Mouse (Mus musculus): Measurements from ENCODE around the gene Ube2c. TPM values are rescaled to one million over a fixed set of nuclear protein-coding genes. Genes with fewer than 3 reads are reported as not detected.

The Ube2c gene
- total and polyA plus RNA-seq, 3 experiments = 177 to 365 (median 257) TPM

DNA sequence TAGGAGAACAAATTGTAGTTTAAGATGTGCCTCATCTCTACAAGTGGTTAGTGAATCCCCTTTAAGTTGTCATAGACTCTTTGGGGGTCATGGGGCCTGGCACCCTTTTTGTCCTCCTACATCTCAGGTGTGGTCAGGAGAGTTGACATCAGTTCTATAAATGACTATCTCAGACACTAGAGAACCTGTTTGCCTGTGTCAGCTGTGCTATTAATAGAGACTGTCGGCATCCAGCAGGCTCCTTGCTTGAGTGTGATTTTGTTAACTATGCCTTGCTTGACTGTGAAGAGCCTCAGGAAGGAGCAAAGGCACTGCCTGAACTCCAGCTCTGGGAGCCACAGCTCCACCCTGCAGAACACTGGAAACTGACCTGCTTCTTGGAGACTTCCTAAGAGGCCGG lies 14.9 kb upstream of the Ube2c start:
- no peak for DNase-seq (ENCODE audit: low read depth, low spot score)
- H3K4me3 ChIP-seq (ENCODE audit: control insufficient read depth in 1 of 2, insufficient read depth in 1 of 2, low read depth in 2 of 2, low read length in 2 of 2) = no peak overlapping the region
- peaks cover under 1 to 30% of the 10 kb centered on the region in 2 experiments; a peak in 3 of 4 replicates for H3K36me3 ChIP-seq (ENCODE audit: control insufficient read depth in 1 of 2, insufficient read depth in 2 of 2, low read length in 2 of 2)
- no peaks in the 10 kb centered on the region for H3K4me1 ChIP-seq (ENCODE audit: control insufficient read depth in 1 of 2, insufficient read depth in 2 of 2, low read length in 2 of 2)
- H3K9me3 ChIP-seq (replicated peaks; ENCODE audit: insufficient read depth, low read length) = no peaks in the 10 kb centered on the region
- no peaks in the 10 kb centered on the region for H3K27me3 ChIP-seq (ENCODE audit: control insufficient read depth in 1 of 2, insufficient read depth in 2 of 2, low read length in 2 of 2)
- no peaks in the 10 kb centered on the region for H3K79me2 ChIP-seq (ENCODE audit: control insufficient read depth, insufficient read depth, low read length, poor library complexity)
- H3K9ac ChIP-seq (ENCODE audit: control insufficient read depth, low read depth, low read length, poor library complexity, severe bottlenecking) = no peak overlapping the region
- TF ChIP-seq ZNF384 (IDR thresholded peaks at IDR 0.05; ENCODE audit: low read depth, low read length) (no peak), CTCF (IDR thresholded peaks at IDR 0.05 in 2 of 3, conservative IDR thresholded peaks at IDR 0.05 in 1 of 3; ENCODE audit: control insufficient read depth in 1 of 3, insufficient read depth in 1 of 3, low read depth in 2 of 3, low read length in 3 of 3, poor library complexity in 1 of 3, severe bottlenecking in 1 of 3) (no peak), TBP (IDR thresholded peaks at IDR 0.05; ENCODE audit: low read depth, low read length) (no peak), RCOR1 (IDR thresholded peaks at IDR 0.05; ENCODE audit: low read depth, low read length) (no peak), SIN3A (IDR thresholded peaks at IDR 0.05; ENCODE audit: low read length) (no peak), USF1 (IDR thresholded peaks at IDR 0.05; ENCODE audit: low read depth, low read length) (no peak), ZKSCAN1 (IDR thresholded peaks at IDR 0.05; ENCODE audit: low read depth, low read length) (no peak), ETS1 (IDR thresholded peaks at IDR 0.05; ENCODE audit: low read depth, low read length) (no peak), SMC3 (IDR thresholded peaks at IDR 0.05; ENCODE audit: low read depth, low read length) (no peak), RAD21 (IDR thresholded peaks at IDR 0.05; ENCODE audit: low read depth, low read length) (no peak)
- no peak overlapping the region for H3K27ac ChIP-seq (ENCODE audit: control insufficient read depth, low read depth, low read length)

DNA sequence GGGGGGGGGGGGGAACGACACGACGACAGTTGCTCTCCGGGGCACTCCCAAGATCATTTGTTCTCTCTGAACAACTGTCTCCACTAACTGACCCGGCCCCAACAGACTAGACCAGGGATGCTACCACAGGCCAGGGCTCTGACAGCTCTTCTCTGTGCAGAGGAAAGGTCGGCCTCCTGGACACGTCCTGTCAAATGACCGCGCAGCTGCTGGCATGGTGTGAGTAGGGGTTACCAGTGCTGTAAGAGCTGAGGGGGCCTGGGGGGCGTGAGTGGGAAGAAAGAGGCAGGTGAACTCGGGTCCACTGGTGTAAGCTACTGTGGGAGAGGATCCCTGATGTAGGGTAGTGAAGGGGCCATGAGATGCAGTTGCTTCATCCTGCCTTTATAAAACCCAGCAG lies 11.9 kb upstream of the Ube2c start:
- Histone ChIP-seq H3K9ac (ENCODE audit: control insufficient read depth, low read depth, low read length, poor library complexity, severe bottlenecking) (no peak overlapping the region), H3K4me1 (ENCODE audit: control insufficient read depth in 1 of 2, insufficient read depth in 2 of 2, low read length in 2 of 2) (no peaks in the 10 kb centered on the region), H3K79me2 (ENCODE audit: control insufficient read depth, insufficient read depth, low read length, poor library complexity) (no peaks in the 10 kb centered on the region), H3K4me3 (ENCODE audit: control insufficient read depth in 1 of 2, insufficient read depth in 1 of 2, low read depth in 2 of 2, low read length in 2 of 2) (no peak overlapping the region), H3K9me3 (replicated peaks; ENCODE audit: insufficient read depth, low read length) (no peaks in the 10 kb centered on the region), H3K36me3 (ENCODE audit: control insufficient read depth in 1 of 2, insufficient read depth in 2 of 2, low read length in 2 of 2) (peaks cover 8 to 18% of the 10 kb centered on the region in 2 experiments), H3K27ac (ENCODE audit: control insufficient read depth, low read depth, low read length) (no peak overlapping the region), H3K27me3 (ENCODE audit: control insufficient read depth in 1 of 2, insufficient read depth in 2 of 2, low read length in 2 of 2) (no peaks in the 10 kb centered on the region)
- no peak for TF ChIP-seq SMC3 (IDR thresholded peaks at IDR 0.05; ENCODE audit: low read depth, low read length)
- TF ChIP-seq POLR2A (IDR thresholded peaks at IDR 0.05; ENCODE audit: control insufficient read depth in 1 of 2, insufficient read depth in 1 of 2, low read depth in 1 of 2, low read length in 2 of 2, poor library complexity in 1 of 2) = no peak
- TF ChIP-seq MAFK (IDR thresholded peaks at IDR 0.05; ENCODE audit: borderline replicate concordance, low read depth, low read length) = no peak
- TF ChIP-seq UBTF (IDR thresholded peaks at IDR 0.05; ENCODE audit: borderline replicate concordance, insufficient read depth, low read depth, low read length) = no peak
- no peak for TF ChIP-seq GATA1 (IDR thresholded peaks at IDR 0.05; ENCODE audit: low read depth, low read length)
- no peak for TF ChIP-seq CHD2 (IDR thresholded peaks at IDR 0.05; ENCODE audit: low read length)
- TF ChIP-seq MAX (IDR thresholded peaks at IDR 0.05; ENCODE audit: low read length) = no peak
- TF ChIP-seq ZC3H11A (IDR thresholded peaks at IDR 0.05; ENCODE audit: low read depth, low read length) = no peak
- no peak for TF ChIP-seq RAD21 (IDR thresholded peaks at IDR 0.05; ENCODE audit: low read depth, low read length)
- no peak for TF ChIP-seq POLR2AphosphoS2 (IDR thresholded peaks at IDR 0.05; ENCODE audit: low read length)
- no peak for TF ChIP-seq NELFE (IDR thresholded peaks at IDR 0.05; ENCODE audit: low read depth, low read length)
- TF ChIP-seq CHD1 (IDR thresholded peaks at IDR 0.05; ENCODE audit: low read depth, low read length) = no peak
- no peak for DNase-seq (ENCODE audit: low read depth, low spot score)

Data from MEL (cell line).